ENCODE assay signal across 11 mouse cellular contexts in genomic region chr4:150865371-150865770, GRCm38 (mm10). TPM values are rescaled to one million over a fixed set of nuclear protein-coding genes. Genes with fewer than 3 reads are reported as not detected.
DNase-seq lines count a peak whose midpoint lies in the region; ATAC-seq and TF ChIP-seq lines count a peak whose summit lies in the region.
"Had no signal": no experiment of that assay in that cellular context is flagged by ENCODE, and none has a peak within 500 bp of the region (broad histone marks: within the 10 kb centered on the region; RNA-seq: fewer than 3 reads in every experiment).

No protein-coding gene starts in this region.

- H3K9ac ChIP-seq in embryonic facial prominence, embryonic 13.5 days, result 0 out of 2 replicates have a peak overlapping the region, but pooled peaks have one; percentile 36
- H3K9ac ChIP-seq: forebrain, embryonic 12.5 days; intestine, embryonic 15.5 days had no signal

- no peak overlapping the region for H3K4me3 ChIP-seq in left cerebral cortex, adult 2 months
- H3K4me3 ChIP-seq in embryonic facial prominence, embryonic 13.5 days, result no peak overlapping the region
- H3K4me3 ChIP-seq: forebrain, embryonic 12.5 days; intestine, embryonic 15.5 days had no signal

- intact Hi-C loops in left cerebral cortex, adult 2 months (cut with DNase I), result no loop called here
- intact Hi-C loops in left cerebral cortex, postnatal 4 days (cut with DNase I), result no loop called here

- no peaks in the 10 kb centered on the region for H3K9me3 ChIP-seq in embryonic facial prominence, embryonic 13.5 days
- H3K9me3 ChIP-seq: forebrain, embryonic 12.5 days; intestine, embryonic 15.5 days had no signal

- H3K36me3 ChIP-seq in embryonic facial prominence, embryonic 13.5 days, result peaks cover 32% of the 10 kb centered on the region

- no peak overlapping the region for H3K4me2 ChIP-seq in embryonic facial prominence, embryonic 13.5 days
- H3K4me2 ChIP-seq: forebrain, embryonic 12.5 days; intestine, embryonic 15.5 days had no signal

- H3K27me3 ChIP-seq in embryonic facial prominence, embryonic 13.5 days, result no peaks in the 10 kb centered on the region
- H3K27me3 ChIP-seq: forebrain, embryonic 12.5 days; intestine, embryonic 15.5 days had no signal

- DNase-seq in embryo, embryonic 10.5 days (ENCODE audit: low spot score), result peak; percentile 40
- no peak for DNase-seq in embryo, embryonic 11 days
- DNase-seq in left cerebral cortex, adult 2 months (ENCODE audit: extremely low spot score in 1 of 2, low spot score in 2 of 2), result no peak
- DNase-seq in left cerebral cortex, postnatal 4 days, result no peak
- peak; percentile 66 for DNase-seq in 416B (ENCODE audit: low read depth)
- DNase-seq in frontal cortex, postnatal 25 days (ENCODE audit: low spot score in 2 of 2), result no peak
- no peak for DNase-seq in spleen, postnatal 4 days (ENCODE audit: low spot score in 2 of 2)
- DNase-seq: cerebellum, adult 9-11 months had no signal

- peak; percentile 64 for TF ChIP-seq CTCF in left cerebral cortex, adult 2 months (IDR thresholded peaks at IDR 0.05)

- H3K27ac ChIP-seq in left cerebral cortex, adult 2 months, result no peak overlapping the region
- H3K27ac ChIP-seq in embryonic facial prominence, embryonic 13.5 days, result no peak overlapping the region
- H3K27ac ChIP-seq: forebrain, embryonic 12.5 days; intestine, embryonic 15.5 days had no signal

- peaks cover 39% of the 10 kb centered on the region for H3K4me1 ChIP-seq in embryonic facial prominence, embryonic 13.5 days

- ATAC-seq in embryonic facial prominence, embryonic 13.5 days (ENCODE audit: insufficient number of reproducible peaks, insufficient read depth, low FRiP score, low TSS enrichment, low read depth), result no peak

RNA-seq across cellular contexts. Expression of gene Errfi1, which starts 11.7 kb away (rescaled TPM):
- total RNA-seq in left cerebral cortex, adult 2 months (2021), result 10 to 100 TPM; 25.9 to 37.8 TPM
- total RNA-seq in left cerebral cortex, postnatal 4 days (2021), result 10 to 100 TPM; 18.1 to 18.8 TPM
- 23.1 and 25.8 TPM in 2 replicates for polyA plus RNA-seq in embryonic facial prominence, embryonic 13.5 days (2015; fragmentation: Nextera tagmentation; extraction: Ambion mirVana)

RNA-seq across cellular contexts. Expression of gene Park7, which starts 48.9 kb away (rescaled TPM):
- 100 to 1,000 TPM; 190 TPM for total RNA-seq in left cerebral cortex, adult 2 months (2021)
- 100 to 1,000 TPM; 207 to 213 TPM for total RNA-seq in left cerebral cortex, postnatal 4 days (2021)
- 449 and 477 TPM in 2 replicates for polyA plus RNA-seq in embryonic facial prominence, embryonic 13.5 days (2015; fragmentation: Nextera tagmentation; extraction: Ambion mirVana)

RNA-seq across cellular contexts. Expression of gene Tnfrsf9, which starts 49.0 kb away (rescaled TPM):
- total RNA-seq in left cerebral cortex, adult 2 months (2021), result under 1 TPM; 0.44 to 0.70 TPM
- total RNA-seq in left cerebral cortex, postnatal 4 days (2021), result under 1 TPM in 1 of 2 experiments, not detected in 1; 0.24 TPM
- 0.39 and 0.51 TPM in 2 replicates for polyA plus RNA-seq in embryonic facial prominence, embryonic 13.5 days (2015; fragmentation: Nextera tagmentation; extraction: Ambion mirVana)

Comparison
In these comparisons a context has a peak if more than half of its experiments do, and no peak if none do; other contexts are left out.
1. DNase-seq: peak in embryo, embryonic 10.5 days (single experiment) and 416B (single experiment); none in embryo, embryonic 11 days (single experiment), left cerebral cortex, adult 2 months (0 of 2), left cerebral cortex, postnatal 4 days (single experiment), frontal cortex, postnatal 25 days (0 of 2) and spleen, postnatal 4 days (0 of 2).